Mouse (Mus musculus) intestine, postnatal 0 days (tissue): ENCODE measurements around the gene Rxra. TPM values are rescaled to one million over a fixed set of nuclear protein-coding genes. Genes with fewer than 3 reads are reported as not detected.
A peak's percentile ranks its signal among the peaks of the same experiment; 100 is the strongest.

ENCODE experiments used
- ATAC-seq: fragments of 200-750 bp; cut with Nextera tagmentation; 2 replicates; pipeline ENCODE4 v1.8.0; 2017; ENCODE audit warnings: mild to moderate bottlenecking, moderate TSS enrichment, moderate library complexity
- H3K27ac ChIP-seq: fragments of 300-500 bp; sonication (generic); 2 replicates; pipeline ENCODE4 v1.5.1; 2014; ENCODE audit warnings: mild to moderate bottlenecking, low read depth, low read length, moderate library complexity
- H3K27me3 ChIP-seq: fragments of 300-500 bp; sonication (generic); replicated peaks from 2 replicates; pipeline ENCODE4 v1.6.1; 2014; ENCODE audit warnings: low read length, mixed read lengths; ENCODE audit not compliant: control insufficient read depth, insufficient read depth
- H3K36me3 ChIP-seq: fragments of 300-500 bp; sonication (generic); 2 replicates; pipeline ENCODE4 v1.6.1; 2014; ENCODE audit warnings: mild to moderate bottlenecking, moderate library complexity; ENCODE audit not compliant: control insufficient read depth, insufficient read depth
- H3K4me1 ChIP-seq: fragments of 300-500 bp; sonication (generic); replicated peaks from 2 replicates; pipeline ENCODE4 v1.6.1; 2014; ENCODE audit warnings: antibody characterized with exemption, low read length, mixed read lengths; ENCODE audit not compliant: control insufficient read depth, insufficient read depth
- H3K4me2 ChIP-seq: fragments of 300-500 bp; sonication (generic); replicated peaks from 2 replicates; pipeline ENCODE4 v1.6.1; 2014; ENCODE audit warnings: low read depth, mild to moderate bottlenecking, moderate library complexity
- H3K4me3 ChIP-seq: fragments of 300-500 bp; sonication (generic); 2 replicates; pipeline ENCODE4 v1.5.1; 2014; ENCODE audit warnings: low read depth, low read length
- H3K9ac ChIP-seq: fragments of 300-500 bp; sonication (generic); 2 replicates; pipeline ENCODE4 v1.6.1; 2014; ENCODE audit warnings: mild to moderate bottlenecking, low read depth, low read length
- H3K9me3 ChIP-seq: fragments of 300-500 bp; sonication (generic); 2 replicates; pipeline ENCODE4 v1.6.1; 2016; ENCODE audit warnings: mixed run types; ENCODE audit not compliant: control insufficient read depth
- CTCF ChIP-seq: sonication (generic); IDR thresholded peaks from 2 replicates; pipeline ENCODE4 v1.5.1; 2016; ENCODE audit warnings: low read depth, mild to moderate bottlenecking, control low read depth, antibody characterized with exemption, moderate library complexity
- WGBS: fragments of 180-500 bp; shearing (Covaris S2); extraction: QIAGEN DNeasy Blood & Tissue Kit; methylation state at CpG from one replicate; pipeline ENCODE4 v1.1.7; 2014; 5-methylcytosine and 5-hydroxymethylcytosine counted together
- polyA plus RNA-seq: library from polyadenylated mRNA; unstranded; fragments of >200 nt; fragmentation: Nextera tagmentation; extraction: Ambion mirVana; gene quantifications from 2 replicates; pipeline ENCODE4 v1.2.1, GENCODE M21; 2015

The Rxra gene
- polyA plus RNA-seq, 1 experiment from 2014 or later: 9.0 TPM

GRCm38 (mm10) chr2:27649862-27650661 is 26.2 kb upstream of the Rxra start:
- Histone ChIP-seq H3K9me3 (no peaks in the 10 kb centered on the region), H3K9ac (no peak overlapping the region), H3K27ac (no peak overlapping the region), H3K36me3 (no peaks in the 10 kb centered on the region), H3K4me1 (no peaks in the 10 kb centered on the region), H3K4me2 (no peak overlapping the region), H3K4me3 (no peak overlapping the region), H3K27me3 (no peaks in the 10 kb centered on the region)
- WGBS: 58% methylated on average over 8 of the region's 8 CpGs
- peak; percentile 25; the same call in 1 of the 2 replicates for ATAC-seq
- TF ChIP-seq CTCF: no peak

- no peak overlapping the region for H3K4me2 ChIP-seq
- H3K4me3 ChIP-seq: no peak overlapping the region
- no peak overlapping the region for H3K9ac ChIP-seq
- no peaks in the 10 kb centered on the region for H3K36me3 ChIP-seq
- no peak for TF ChIP-seq CTCF
- ATAC-seq: no peak
- H3K4me1 ChIP-seq: no peaks in the 10 kb centered on the region; the same call in 1 of the 2 replicates
- H3K9me3 ChIP-seq: no peaks in the 10 kb centered on the region
- H3K27me3 ChIP-seq: no peaks in the 10 kb centered on the region
- no peak overlapping the region for H3K27ac ChIP-seq
Measured at GRCm38 (mm10) chr2:27650991-27651390, 25.2 kb upstream of the Rxra start.

DNA sequence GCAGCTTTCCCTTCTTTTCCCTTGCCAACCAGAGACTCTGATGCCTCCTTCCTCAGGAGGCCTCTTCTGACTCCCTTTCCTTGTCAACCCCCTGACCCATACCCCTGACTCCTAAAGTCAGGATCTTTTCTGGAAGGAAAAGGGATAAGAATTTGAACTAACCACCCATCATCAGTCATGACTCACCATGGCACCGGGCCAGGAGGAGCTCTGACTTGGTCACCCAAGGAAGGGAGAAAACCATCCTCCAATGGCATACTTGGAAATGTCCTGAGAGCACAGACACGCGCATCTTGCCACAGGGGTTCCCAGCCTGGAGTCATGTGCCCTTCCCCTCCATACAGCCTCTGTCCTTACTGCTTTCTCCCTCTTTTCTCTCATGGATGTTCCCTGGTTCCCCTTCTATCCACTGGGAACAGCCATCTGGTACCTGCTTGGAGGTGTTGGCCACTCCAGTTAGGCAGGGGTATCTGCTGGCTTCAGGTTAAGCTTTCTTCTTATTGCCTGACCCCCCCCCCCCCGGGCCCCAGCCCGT is 22.7 kb upstream of the Rxra start:
- H3K36me3 ChIP-seq: no peaks in the 10 kb centered on the region
- WGBS: 70% methylated on average over 5 of the region's 5 CpGs
- no peaks in the 10 kb centered on the region; the same call in 1 of the 2 replicates for H3K4me1 ChIP-seq
- no peak overlapping the region for H3K4me3 ChIP-seq
- no peaks in the 10 kb centered on the region for H3K27me3 ChIP-seq
- no peaks in the 10 kb centered on the region for H3K9me3 ChIP-seq
- no peak overlapping the region for H3K27ac ChIP-seq
- no peak for TF ChIP-seq CTCF
- H3K9ac ChIP-seq: no peak overlapping the region
- H3K4me2 ChIP-seq: no peak overlapping the region
- no peak for ATAC-seq

DNA sequence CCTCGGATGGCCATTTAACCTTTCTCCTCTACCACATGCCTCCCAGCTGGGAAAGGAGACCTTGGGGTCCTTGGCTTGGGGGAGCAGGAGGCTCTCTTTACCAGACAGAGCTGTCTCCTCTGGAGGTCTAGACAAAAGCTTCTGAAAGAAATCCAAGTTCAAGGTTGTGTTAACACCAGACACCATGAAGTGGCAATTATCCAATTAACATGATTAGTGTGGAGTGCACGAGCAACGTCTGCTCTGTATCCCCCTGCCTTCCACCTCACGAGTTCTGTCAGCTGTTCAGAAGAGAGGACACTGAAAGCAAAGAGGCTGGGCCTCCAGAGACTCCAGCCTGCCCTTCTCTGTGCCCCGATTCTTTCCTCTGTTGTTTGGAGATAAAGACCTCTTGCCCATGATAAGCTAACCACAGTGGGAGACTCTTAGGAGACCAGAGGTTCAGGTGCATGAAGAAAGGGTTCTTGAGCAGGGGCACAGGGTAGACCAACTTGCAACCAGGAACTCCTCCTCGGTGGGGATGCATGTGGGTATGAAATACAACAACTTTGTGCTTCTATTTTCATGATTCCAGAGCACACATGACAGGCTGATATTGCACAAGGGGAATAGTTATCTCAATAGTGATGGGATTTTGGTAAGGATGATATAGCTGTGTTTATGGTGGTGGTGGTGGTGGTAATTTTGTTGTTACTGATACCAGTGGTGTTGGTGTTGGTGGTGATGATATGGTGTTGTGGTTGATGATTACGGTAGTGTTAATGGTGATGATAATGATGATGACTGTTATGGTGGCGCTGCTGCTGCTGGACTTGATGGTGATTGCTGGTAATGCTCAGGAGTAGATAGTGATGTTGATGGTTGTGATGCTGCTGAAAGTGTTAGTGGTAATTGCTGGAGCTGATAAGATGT is 21.7 kb upstream of the Rxra start:
- Histone ChIP-seq H3K4me2 (no peak overlapping the region), H3K4me3 (no peak overlapping the region), H3K27me3 (no peaks in the 10 kb centered on the region), H3K27ac (no peak overlapping the region), H3K9ac (no peak overlapping the region), H3K4me1 (no peaks in the 10 kb centered on the region; the same call in 1 of the 2 replicates), H3K9me3 (no peaks in the 10 kb centered on the region), H3K36me3 (no peaks in the 10 kb centered on the region)
- no peak for TF ChIP-seq CTCF
- WGBS: 63% methylated on average over 8 of the region's 8 CpGs
- ATAC-seq: no peak

- Histone ChIP-seq H3K9me3 (no peaks in the 10 kb centered on the region), H3K4me1 (no peaks in the 10 kb centered on the region; the same call in 1 of the 2 replicates), H3K27ac (no peak overlapping the region), H3K9ac (no peak overlapping the region), H3K4me2 (no peak overlapping the region), H3K4me3 (no peak overlapping the region), H3K36me3 (no peaks in the 10 kb centered on the region), H3K27me3 (no peaks in the 10 kb centered on the region)
- TF ChIP-seq CTCF: no peak
- ATAC-seq: peak; percentile 80
Measured at GRCm38 (mm10) chr2:27656576-27656975, 19.7 kb upstream of the Rxra start.

DNA sequence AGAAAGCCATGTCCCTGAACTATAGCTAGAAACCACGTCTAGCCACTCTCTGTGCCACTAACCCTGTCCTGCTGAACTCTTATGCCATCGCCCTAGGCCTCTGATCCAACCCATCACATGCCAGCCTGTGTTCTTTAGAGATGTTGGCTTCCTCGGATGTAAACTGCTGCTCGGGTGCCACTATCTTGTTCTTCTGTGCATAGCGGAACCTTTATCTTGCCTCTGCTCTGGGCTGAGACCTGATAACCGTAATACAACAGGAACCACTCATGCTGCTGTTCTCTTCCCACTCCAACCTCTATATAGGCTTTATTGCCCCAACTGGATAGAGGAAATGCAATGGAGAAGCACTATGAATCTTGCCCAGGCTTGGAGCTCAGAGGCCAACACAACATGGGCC is 11.0 kb upstream of the Rxra start:
- no peak overlapping the region for H3K4me3 ChIP-seq
- H3K27me3 ChIP-seq: no peaks in the 10 kb centered on the region
- 58% methylated on average over 6 of the region's 6 CpGs for WGBS
- no peaks in the 10 kb centered on the region for H3K9me3 ChIP-seq
- no peak overlapping the region for H3K9ac ChIP-seq
- no peak for TF ChIP-seq CTCF
- 0 out of 2 replicates have a peak, but pooled peaks cover 5% of the 10 kb centered on the region for H3K4me1 ChIP-seq
- H3K36me3 ChIP-seq: no peaks in the 10 kb centered on the region
- H3K4me2 ChIP-seq: no peak overlapping the region
- H3K27ac ChIP-seq: no peak overlapping the region
- ATAC-seq: no peak
